Mouse (Mus musculus): ENCODE results near the gene Tmem108. TPM values are rescaled to one million over a fixed set of nuclear protein-coding genes. Genes with fewer than 3 reads are reported as not detected.

The Tmem108 gene
- total RNA-seq, 2 experiments from 2014 or later: 39.3 to 42.5 TPM

DNA sequence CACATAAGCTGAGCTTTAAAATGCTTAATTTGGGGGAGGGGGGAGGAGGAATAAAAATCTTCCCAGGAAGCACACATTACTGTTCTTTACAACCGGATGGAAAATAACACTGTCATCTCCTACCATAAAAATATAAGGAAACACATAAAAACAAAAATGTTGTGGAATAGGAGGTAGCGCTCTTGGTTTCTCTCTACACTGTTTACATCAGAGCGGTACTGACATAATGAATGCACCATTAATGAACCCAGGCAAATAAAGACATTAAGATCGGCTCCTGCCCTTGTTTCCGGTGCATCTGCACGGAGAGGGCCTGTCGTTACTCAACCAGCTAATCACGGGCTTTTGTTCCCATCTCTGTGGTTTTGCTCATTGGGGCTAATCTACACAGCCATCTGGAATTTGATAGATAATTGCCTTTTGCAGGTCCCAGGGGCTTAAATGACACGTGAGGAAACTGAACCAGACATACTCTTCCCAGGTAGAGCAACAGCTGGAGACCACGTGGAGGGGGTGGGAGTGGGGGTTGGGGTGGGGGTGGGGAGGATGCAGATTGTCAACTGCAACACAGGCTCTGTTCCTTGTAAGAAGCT is 107.5 kb downstream of the Tmem108 start:
- no peak for DNase-seq (ENCODE audit: low spot score in 2 of 2)
- intact Hi-C loops (cut with DNase I): no loop called here

DNA sequence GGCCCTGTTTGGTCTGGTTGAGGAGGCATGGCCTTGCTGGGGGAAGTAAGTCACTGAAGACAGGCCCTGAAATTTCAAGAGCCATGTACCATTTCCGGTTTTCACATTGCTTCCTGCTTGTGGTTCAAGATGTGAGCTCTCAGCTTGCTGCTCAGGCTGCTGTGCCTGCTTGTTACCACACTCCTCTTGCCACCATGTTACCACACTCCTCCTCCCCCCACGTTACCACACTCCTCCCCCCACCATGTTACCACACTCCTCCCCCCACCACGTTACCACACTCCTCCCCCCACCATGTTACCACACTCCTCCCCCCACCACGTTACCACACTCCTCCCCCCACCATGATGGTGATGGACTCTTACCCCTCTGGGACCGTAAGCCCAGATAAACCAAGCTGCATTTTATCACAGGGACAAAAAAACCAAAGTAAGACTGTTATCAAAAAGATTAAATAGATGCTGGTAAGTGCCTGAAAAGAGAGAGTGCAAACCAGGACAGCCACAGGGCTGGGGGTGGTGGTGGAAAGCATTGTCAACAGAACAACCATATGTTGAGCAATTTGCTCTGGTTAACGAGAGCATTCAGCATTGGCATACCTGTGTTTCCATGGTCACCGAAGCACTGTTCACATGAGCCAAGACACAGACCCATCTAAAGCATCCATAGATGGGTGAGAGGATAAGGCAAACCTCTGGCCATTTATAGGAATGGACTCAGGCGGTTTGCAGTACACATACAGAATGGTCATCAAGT is 109.3 kb downstream of the Tmem108 start:
- intact Hi-C loops (cut with DNase I): no loop called here
- peak in 1 of 2 experiments; percentile 52 for DNase-seq (ENCODE audit: low spot score in 2 of 2)

DNA sequence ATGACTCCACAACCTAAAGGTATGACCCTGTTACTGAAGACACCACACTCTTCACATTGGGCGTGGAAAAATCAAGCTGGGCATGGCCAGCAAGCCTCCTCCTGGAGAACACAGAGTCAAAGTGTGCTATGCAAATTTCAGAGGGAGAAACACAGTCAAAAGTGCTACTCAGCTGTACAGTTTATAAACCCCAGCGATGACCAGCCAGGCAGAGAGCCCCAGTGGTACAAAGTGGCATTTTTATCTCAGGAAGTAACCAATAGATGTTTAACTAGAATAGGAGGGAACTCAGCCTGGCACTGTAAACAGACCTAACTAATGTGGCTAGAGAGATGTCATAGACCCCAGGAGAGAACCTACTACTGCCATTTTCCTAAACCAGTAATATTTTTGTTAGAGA is 115.0 kb downstream of the Tmem108 start:
- intact Hi-C loops (cut with DNase I): no loop called here
- DNase-seq (ENCODE audit: low spot score in 2 of 2): no peak

DNA sequence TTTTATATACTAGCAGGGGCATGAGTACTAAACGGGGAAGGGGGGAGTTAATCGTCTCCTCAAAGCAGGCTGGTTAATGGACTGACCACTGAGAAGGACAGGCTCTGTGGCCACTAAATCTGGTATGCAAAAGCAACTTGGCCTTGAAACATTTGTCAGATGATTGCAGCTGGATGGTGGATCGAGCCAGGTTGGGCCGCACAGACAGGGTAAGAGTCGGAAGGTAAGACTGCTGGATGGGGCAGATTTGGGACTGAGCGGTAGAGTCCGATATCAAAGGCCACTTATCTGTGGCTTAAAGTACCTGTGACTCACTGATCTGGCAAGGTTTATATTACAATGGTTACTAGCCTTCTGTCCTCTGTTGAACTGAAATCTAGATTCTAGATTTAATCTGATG is 115.9 kb downstream of the Tmem108 start:
- intact Hi-C loops (cut with DNase I): no loop called here
- no peak for DNase-seq (ENCODE audit: low spot score in 2 of 2)

DNA sequence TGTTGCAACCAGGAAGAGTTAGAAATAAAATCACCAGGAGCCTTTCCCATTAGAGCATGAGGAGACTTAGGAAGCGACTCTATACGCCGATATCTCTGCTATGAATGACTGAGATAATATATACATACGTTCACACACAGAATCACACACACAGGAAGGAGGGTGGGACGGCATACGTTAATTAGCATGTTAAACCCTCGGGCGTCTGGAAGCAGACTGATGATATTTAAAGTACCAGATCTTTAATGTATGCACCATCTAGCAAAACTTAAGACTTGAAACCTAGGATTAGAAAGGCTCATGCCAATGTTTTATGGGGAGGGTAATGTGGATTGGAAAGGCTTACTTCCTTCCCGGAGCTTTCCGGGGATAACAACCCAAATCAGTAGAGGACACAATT is 119.3 kb downstream of the Tmem108 start:
- intact Hi-C loops (cut with DNase I): no loop called here
- DNase-seq (ENCODE audit: low spot score in 2 of 2): no peak

DNA sequence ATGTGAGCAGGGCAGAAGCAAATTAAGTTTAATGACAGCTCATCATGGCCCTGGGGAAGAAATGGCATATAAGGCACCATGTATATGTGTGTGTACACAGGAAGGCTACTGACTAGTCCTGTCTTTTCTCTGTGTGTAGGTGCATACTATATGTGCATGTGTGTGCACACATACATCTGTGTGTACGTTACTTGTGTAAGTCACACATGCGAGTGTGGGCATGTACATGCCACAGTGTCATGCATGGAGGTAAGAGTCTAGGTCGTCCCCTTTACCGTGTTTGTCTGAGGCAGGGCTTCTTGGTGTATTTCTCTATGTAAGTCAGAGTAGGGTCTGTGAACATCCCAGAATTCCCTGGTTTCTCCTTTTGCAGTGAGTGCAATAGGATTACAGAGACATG is 120.3 kb downstream of the Tmem108 start:
- intact Hi-C loops (cut with DNase I): no loop called here
- DNase-seq (ENCODE audit: low spot score in 2 of 2): no peak

DNA sequence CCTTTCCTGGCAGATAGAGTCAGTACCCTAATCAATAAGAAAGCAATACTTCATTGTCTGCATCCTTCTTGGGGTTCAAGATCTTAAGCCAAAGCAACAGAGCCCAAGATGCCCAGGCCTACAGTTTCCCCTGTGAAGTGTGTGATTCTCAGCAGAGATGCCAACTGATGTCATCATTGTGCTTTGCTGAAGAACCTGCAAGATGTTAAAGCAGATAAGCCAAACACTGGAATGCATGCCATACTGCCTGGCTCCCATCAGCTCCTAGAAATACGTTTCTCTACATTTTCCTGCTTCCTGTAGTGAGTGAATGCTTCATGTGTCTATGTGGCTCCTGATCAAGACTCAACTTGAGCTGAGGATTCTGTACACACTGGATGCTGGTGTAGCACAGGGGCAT is 122.2 kb downstream of the Tmem108 start:
- intact Hi-C loops (cut with DNase I): no loop called here

DNA sequence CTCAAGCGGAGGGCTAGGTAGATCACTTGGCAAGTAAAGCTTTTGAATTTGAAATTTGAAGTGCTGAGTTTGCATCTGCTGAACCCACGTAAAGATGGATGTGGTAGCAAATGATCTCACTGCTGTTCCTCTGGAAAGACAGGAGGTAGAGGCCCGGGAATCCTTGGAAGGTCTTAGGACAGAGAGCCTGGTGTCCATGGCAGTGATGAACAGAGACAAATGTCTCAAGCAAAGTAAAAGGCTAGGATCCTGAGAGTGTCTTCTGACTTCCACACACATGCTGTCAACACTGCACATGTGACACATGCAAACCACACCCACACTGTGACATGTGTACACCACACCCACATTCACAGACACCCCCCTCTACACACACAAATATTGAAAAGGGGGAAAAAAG is 124.2 kb downstream of the Tmem108 start:
- intact Hi-C loops (cut with DNase I): no loop called here
- no peak for DNase-seq (ENCODE audit: low spot score in 2 of 2)

More for the DNA sequence above, 122.2 kb downstream of the Tmem108 start:
- DNase-seq (ENCODE audit: low spot score in 2 of 2): no peak

DNA sequence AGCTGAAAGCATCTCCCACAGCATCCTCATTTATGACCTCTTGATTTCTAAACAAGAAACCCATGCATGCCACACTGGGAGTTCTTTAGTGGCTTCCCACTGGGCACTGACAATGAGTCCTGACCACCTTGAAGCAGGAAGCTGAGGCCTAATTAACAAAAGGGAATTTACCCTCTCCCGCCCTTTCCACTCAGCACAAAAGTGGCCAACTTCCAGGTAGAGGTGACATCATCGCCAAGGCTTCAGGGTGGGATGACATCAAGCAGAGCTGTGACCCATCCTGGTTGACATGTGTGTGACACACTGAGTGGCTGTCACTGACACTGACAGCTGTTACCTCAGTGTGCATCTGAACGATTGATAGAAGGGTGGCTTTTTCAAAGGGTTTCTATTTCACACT is 124.8 kb downstream of the Tmem108 start:
- intact Hi-C loops (cut with DNase I): no loop called here
- DNase-seq (ENCODE audit: low spot score in 2 of 2): no peak

DNA sequence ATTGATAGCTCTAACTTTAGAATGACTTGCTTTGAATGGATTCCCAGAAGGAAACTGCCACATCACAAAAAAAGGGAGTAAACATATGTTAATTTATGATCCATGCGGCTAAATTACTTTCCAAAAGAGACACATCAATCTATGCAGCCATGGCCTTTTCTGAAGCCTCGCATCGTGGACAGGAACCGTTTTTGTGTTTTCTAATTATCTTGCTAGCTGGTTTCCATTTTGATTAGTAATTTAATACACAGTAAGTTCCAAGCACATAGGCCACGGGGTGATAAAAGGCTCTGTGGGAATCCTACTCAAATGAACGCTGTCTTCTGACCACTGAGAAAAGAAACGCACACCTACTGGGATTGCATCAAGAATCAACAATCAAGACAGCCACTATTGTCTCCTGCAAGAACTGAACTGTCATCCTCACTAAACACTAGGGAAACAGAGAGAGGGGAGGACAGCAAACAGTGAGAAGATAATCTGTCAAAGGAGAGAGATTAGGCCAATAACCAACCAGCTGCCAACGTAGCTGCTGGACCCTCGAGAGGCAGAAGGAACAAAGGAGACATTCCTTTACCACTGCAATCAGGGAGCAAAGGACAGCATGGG is 132.7 kb downstream of the Tmem108 start:
- intact Hi-C loops (cut with DNase I): no loop called here
- DNase-seq (ENCODE audit: low spot score in 2 of 2): no peak

DNA sequence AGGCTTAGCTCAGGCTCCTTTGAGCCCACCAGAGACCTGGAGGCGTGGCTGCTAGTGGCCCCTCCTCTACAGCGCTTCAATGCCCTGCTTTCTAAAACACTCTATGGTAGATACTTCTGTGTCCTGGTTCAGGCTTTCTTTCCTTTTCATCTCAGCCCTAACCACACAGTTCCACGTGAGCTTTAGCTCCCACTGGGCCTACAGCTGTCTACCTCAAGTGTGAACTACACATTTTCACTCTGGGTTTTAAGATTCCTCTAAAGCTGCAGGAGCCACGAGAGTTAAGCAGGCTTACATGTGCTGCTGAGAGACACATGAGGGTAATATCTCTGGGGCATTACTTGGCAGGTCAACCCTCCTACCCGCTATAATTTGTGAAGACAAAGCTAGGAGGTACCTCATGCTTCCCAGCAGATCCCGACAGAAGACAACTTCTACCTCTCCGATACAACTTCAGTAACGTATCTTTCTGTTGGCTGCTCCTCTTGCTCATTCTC is 134.2 kb downstream of the Tmem108 start:
- no peak for DNase-seq (ENCODE audit: low spot score in 2 of 2)
- intact Hi-C loops (cut with DNase I): no loop called here

DNA sequence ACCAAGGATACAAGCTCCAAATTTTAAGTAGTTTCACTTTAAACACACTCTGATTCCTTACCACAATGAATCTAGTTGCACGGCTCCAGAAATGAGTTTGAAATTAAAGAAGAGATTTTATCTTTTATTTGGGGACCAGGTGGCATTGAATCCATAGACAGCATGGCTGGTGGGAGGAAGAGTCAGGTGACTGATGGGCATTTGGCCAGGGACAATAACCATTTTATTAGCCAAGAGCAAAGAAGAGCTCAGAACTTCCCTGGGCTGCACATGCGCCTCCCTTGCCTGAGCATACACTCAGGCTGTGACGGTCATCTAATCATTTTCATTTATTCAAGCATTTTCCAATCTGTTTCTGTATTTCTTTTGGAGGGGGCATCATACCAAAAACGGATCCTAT is 135.5 kb downstream of the Tmem108 start:
- no peak for DNase-seq (ENCODE audit: low spot score in 2 of 2)
- intact Hi-C loops (cut with DNase I): no loop called here

DNA sequence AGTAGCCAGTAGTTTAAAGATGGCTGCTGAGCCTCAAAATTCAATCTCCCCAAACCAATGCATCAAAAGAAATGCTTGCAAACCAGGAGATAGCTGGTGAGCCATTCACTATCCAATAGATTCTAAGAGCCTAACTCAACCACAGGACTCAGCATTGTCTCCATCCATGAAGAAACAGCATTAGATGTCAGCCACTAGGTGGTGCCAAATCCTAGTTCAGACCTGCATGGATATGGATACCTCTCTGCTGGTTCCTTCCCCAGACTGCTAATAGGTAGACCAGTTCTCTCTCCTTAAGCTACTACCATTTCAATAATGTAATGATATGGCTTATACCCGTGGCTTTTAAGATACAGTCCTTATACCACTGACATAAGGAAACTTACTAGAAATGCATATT is 137.0 kb downstream of the Tmem108 start:
- intact Hi-C loops (cut with DNase I): loop anchor here (2.0 to 5.0 kb wide), 3 partner anchors 134 to 378 kb away; partner anchors contain the start of gene Nphp3
- DNase-seq (ENCODE audit: low spot score in 2 of 2): peak; percentile 82 to 85

DNA sequence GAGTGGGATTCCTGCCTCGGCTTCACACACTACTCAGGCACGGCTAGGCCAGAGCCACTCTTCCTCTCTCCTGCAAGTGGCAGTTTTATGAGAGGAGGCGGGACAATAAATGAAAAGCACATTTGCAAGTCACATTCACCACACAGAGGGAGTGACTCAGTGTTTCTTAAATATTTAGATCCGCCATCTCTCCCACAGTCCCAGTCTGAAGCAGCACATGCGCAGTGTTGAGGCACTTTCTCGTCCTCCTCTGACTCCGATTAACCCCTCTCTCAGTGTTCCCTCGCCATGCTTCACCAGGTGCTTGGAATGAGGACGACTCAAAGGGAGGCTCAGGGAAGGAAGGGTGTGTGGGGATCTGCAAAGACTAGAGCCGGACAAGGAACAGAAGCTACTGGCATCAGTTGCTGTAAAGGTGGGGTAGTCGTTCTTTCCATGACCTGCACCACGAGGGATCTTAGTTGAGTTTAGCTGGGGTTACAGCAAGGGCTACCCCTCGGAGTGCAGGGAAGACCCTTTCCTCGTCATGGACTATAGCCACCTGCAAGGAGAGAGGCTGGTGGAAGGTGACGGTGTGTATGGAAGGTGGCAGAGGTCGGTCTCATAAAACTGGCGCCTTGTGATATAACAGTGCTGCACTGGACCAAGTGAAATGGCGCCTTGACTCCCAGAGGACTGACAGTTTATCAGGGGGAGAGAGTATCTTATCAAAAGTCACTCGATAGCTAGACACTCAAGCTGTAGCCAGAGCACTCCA is 137.9 kb downstream of the Tmem108 start:
- intact Hi-C loops (cut with DNase I): loop anchor here (2.0 to 5.0 kb wide), 3 partner anchors 133 to 379 kb away; partner anchors contain the start of gene Nphp3
- peak; percentile 54 to 78 for DNase-seq (ENCODE audit: low spot score in 2 of 2)

DNA sequence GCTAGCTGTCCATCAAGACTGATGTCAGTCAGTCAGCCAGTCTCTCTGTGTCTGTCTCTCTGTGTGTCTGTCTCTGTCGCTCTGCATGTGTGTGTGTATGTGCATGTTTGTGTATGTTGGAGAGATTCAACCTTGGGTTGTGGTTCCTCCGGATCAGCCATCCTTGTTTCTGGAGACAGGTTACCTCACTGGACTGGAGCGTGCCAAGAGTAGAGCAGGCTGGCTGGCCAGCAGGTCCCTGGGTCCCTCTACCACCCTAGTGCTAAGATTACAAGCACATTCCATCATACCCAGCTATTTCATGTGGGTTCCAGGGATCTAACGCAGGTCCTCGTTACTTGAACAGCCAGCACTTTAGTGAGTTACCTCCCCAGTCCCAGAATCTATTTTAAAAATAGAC is 138.6 kb downstream of the Tmem108 start:
- DNase-seq (ENCODE audit: low spot score in 2 of 2): no peak
- intact Hi-C loops (cut with DNase I): loop anchor here (5.0 kb wide), 1 partner anchor 379 kb away; the partner anchor contains the start of gene Nphp3

DNA sequence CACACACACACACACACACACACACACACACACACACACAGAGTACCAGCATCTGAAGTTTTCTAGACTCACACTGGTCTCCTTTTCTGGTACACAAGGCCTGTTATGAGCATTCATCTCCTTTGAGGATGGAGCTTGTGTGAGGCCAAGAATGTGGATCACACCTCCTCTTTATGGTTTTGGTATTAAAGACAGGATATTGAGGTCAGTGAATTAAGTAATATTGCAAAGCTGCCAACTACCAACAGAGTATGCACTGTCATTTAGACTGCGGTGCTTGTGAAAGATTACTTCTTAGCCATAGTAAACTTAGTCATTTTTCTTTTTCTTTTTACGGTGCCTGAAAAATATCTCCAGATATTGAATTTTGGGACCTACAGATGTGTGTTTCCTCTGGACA is 139.8 kb downstream of the Tmem108 start:
- DNase-seq (ENCODE audit: low spot score in 2 of 2): no peak
- intact Hi-C loops (cut with DNase I): loop anchor here (5.0 kb wide), 1 partner anchor 380 kb away; the partner anchor contains the start of gene Nphp3

DNA sequence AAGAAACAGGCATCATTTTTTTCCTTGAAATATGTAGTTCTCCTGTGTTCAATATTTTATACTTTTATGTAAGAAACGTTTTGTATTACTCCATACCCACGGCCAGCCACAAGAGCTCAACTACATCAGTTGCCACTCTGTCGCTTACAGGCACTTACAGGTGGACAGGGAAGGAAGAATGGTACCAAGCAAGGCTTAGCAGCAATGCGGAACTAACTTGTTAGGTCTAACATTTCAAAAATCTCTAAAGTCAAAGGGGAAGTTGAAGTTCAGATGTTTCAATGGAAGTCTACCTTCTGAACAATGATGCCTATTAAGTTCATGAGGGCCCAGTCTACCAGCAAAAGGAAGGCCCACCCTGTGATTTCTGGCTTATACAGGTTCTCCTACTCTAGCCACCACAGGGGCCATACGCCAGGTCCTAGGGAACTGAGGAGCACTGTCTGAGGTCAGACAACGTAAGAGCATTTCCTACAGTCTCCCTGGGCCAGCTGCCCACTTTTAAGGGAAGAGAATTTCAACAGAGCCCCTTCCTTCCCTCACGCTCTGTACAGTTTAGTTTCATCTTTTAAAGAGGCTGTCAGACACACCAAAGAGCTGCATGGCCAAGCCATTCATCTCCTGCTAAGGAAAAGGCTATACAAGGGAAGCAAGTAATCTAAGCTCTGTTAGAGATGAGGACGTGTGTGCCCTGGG is 141.0 kb downstream of the Tmem108 start:
- no peak for DNase-seq (ENCODE audit: low spot score in 2 of 2)
- intact Hi-C loops (cut with DNase I): loop anchor here (5.0 kb wide), 1 partner anchor 382 kb away; the partner anchor contains the start of gene Nphp3

DNA sequence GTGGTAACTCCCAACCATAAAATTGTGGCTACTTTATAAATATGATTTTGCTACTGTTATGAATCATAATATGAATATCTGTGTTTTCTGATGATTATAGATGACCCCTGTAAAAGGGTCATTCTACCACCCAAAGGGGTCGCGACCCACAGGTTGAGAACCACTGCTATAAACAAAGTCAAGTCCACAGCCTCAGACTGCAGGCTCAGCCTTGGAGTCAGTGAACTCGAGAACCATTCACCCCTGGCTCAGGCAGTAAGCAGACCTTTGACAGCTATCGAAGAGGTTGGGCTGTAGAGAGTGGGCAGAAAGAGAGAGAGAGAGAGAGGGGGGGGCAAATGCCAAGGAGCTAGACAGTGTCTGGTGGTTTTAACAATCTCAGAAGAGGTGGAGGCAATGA is 147.4 kb downstream of the Tmem108 start:
- intact Hi-C loops (cut with DNase I): no loop called here
- DNase-seq (ENCODE audit: low spot score in 2 of 2): no peak

All from left cerebral cortex, postnatal 14 days (tissue).